Comparison of ENCODE assay signal across 17 mouse cellular contexts in the genomic region with DNA sequence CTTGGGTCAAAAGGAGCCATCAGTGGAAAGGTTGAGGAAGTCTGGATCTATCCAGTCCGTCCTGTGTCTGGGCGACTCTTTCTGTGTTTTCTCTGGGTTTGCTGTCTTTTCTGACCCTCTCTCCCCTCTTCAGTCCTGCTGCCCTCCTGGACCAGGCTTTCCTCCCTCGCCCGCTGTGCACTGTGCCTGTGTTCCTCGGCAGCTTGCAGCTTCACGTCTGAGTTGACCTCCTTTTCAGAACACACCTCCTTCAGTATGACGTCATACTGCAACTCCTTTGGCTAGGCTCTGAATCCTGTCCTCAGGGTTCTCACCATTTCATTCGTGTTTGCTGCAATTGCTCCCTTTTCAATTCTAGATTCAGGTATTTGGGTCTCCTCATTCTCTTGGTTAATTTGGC. TPM values are rescaled to one million over a fixed set of nuclear protein-coding genes. Genes with fewer than 3 reads are reported as not detected.
A peak's percentile ranks its signal among the peaks of the same experiment; 100 is the strongest.
DNase-seq lines count a peak whose midpoint lies in the region; ATAC-seq and TF ChIP-seq lines count a peak whose summit lies in the region.
"Had no signal": no experiment of that assay in that cellular context is flagged by ENCODE, and none has a peak within 500 bp of the region (broad histone marks: within the 10 kb centered on the region; RNA-seq: fewer than 3 reads in every experiment).

No protein-coding gene starts in this region.

- no peaks in the 10 kb centered on the region for H3K36me3 ChIP-seq in embryonic facial prominence, embryonic 13.5 days
- no peaks in the 10 kb centered on the region for H3K36me3 ChIP-seq in intestine, postnatal 0 days (ENCODE audit: control insufficient read depth, insufficient read depth)
- H3K36me3 ChIP-seq: embryonic facial prominence, embryonic 12.5 days; hindbrain, embryonic 13.5 days; liver, embryonic 13.5 days; midbrain, embryonic 15.5 days had no signal

- no peak overlapping the region for H3K4me3 ChIP-seq in embryonic facial prominence, embryonic 13.5 days
- no peak overlapping the region for H3K4me3 ChIP-seq in intestine, postnatal 0 days (ENCODE audit: low read depth, low read length)
- H3K4me3 ChIP-seq: embryonic facial prominence, embryonic 12.5 days; hindbrain, embryonic 13.5 days; liver, embryonic 13.5 days; midbrain, embryonic 15.5 days had no signal

- 0 out of 2 replicates have a peak overlapping the region, but pooled peaks have one; percentile 27 for H3K9ac ChIP-seq in embryonic facial prominence, embryonic 13.5 days
- no peak overlapping the region for H3K9ac ChIP-seq in intestine, postnatal 0 days (ENCODE audit: low read depth, low read length)
- H3K9ac ChIP-seq: embryonic facial prominence, embryonic 12.5 days; hindbrain, embryonic 13.5 days; liver, embryonic 13.5 days; midbrain, embryonic 15.5 days had no signal

- no peak for TF ChIP-seq CTCF in intestine, postnatal 0 days (IDR thresholded peaks at IDR 0.05; ENCODE audit: low read depth)

- H3K27me3 ChIP-seq in embryonic facial prominence, embryonic 13.5 days = no peaks in the 10 kb centered on the region
- H3K27me3 ChIP-seq in intestine, postnatal 0 days (replicated peaks; ENCODE audit: control insufficient read depth, insufficient read depth, low read length) = no peaks in the 10 kb centered on the region
- H3K27me3 ChIP-seq: embryonic facial prominence, embryonic 12.5 days; hindbrain, embryonic 13.5 days; liver, embryonic 13.5 days; midbrain, embryonic 15.5 days had no signal

- H3K27ac ChIP-seq in embryonic facial prominence, embryonic 13.5 days = no peak overlapping the region
- H3K27ac ChIP-seq in intestine, postnatal 0 days (ENCODE audit: low read depth, low read length) = no peak overlapping the region
- H3K27ac ChIP-seq: embryonic facial prominence, embryonic 12.5 days; hindbrain, embryonic 13.5 days; liver, embryonic 13.5 days; midbrain, embryonic 15.5 days had no signal

- WGBS in embryonic facial prominence, embryonic 13.5 days = 24% methylated on average over 8 of the region's 8 CpGs
- WGBS in intestine, postnatal 0 days = 45% methylated on average over 8 of the region's 8 CpGs

- H3K4me1 ChIP-seq in embryonic facial prominence, embryonic 13.5 days = no peaks in the 10 kb centered on the region
- H3K4me1 ChIP-seq in intestine, postnatal 0 days (replicated peaks; ENCODE audit: control insufficient read depth, insufficient read depth, low read length) = no peaks in the 10 kb centered on the region
- H3K4me1 ChIP-seq: liver, embryonic 13.5 days; midbrain, embryonic 15.5 days had no signal

- no peaks in the 10 kb centered on the region for H3K9me3 ChIP-seq in embryonic facial prominence, embryonic 13.5 days
- H3K9me3 ChIP-seq in intestine, postnatal 0 days (ENCODE audit: control insufficient read depth) = no peaks in the 10 kb centered on the region
- H3K9me3 ChIP-seq: embryonic facial prominence, embryonic 12.5 days; hindbrain, embryonic 13.5 days; liver, embryonic 13.5 days; midbrain, embryonic 15.5 days had no signal

- H3K4me2 ChIP-seq in embryonic facial prominence, embryonic 13.5 days = no peak overlapping the region
- no peak overlapping the region for H3K4me2 ChIP-seq in intestine, postnatal 0 days (replicated peaks; ENCODE audit: low read depth)
- H3K4me2 ChIP-seq: embryonic facial prominence, embryonic 12.5 days; hindbrain, embryonic 13.5 days; liver, embryonic 13.5 days; midbrain, embryonic 15.5 days had no signal

- no peak for DNase-seq in frontal cortex, postnatal 10 days (ENCODE audit: low spot score in 2 of 2)
- peak; percentile 5 for DNase-seq in lung, postnatal 10 days
- no peak for DNase-seq in lung, adult 18-20 months
- peak; percentile 56 for DNase-seq in cerebellum, adult 8-10 months
- no peak for DNase-seq in kidney, postnatal 25 days
- DNase-seq: adrenal gland, postnatal 10 days; kidney, postnatal 36 days; liver, embryonic 13.5 days; right cerebral cortex, postnatal 25 days; thymus, adult 2 months had no signal

- ATAC-seq in frontal cortex, adult (ENCODE audit: low TSS enrichment) = peak; percentile 77
- ATAC-seq in embryonic facial prominence, embryonic 13.5 days (ENCODE audit: insufficient number of reproducible peaks, insufficient read depth, low FRiP score, low TSS enrichment, low read depth) = no peak
- no peak for ATAC-seq in intestine, postnatal 0 days
- ATAC-seq: intestine, embryonic 16.5 days; midbrain, embryonic 15.5 days had no signal

RNA-seq across cellular contexts. Expression of gene Kif6, which starts 18.1 kb away (rescaled TPM):
- polyA plus RNA-seq in embryonic facial prominence, embryonic 13.5 days (2015; fragmentation: Nextera tagmentation; extraction: Ambion mirVana) = 3.2 and 3.3 TPM in 2 replicates
- polyA plus RNA-seq in intestine, postnatal 0 days (2015; fragmentation: Nextera tagmentation; extraction: Ambion mirVana) = 0.22 and 0.39 TPM in 2 replicates

Comparison
In these comparisons a context has a peak if more than half of its experiments do, and no peak if none do; other contexts are left out.
1. DNase-seq: peak in lung, postnatal 10 days (single experiment) and cerebellum, adult 8-10 months (single experiment); none in frontal cortex, postnatal 10 days (0 of 2), lung, adult 18-20 months (0 of 2) and kidney, postnatal 25 days (0 of 2).